Mouse (Mus musculus): Measurements from ENCODE around the gene Ell.

Gene Ell

DNA sequence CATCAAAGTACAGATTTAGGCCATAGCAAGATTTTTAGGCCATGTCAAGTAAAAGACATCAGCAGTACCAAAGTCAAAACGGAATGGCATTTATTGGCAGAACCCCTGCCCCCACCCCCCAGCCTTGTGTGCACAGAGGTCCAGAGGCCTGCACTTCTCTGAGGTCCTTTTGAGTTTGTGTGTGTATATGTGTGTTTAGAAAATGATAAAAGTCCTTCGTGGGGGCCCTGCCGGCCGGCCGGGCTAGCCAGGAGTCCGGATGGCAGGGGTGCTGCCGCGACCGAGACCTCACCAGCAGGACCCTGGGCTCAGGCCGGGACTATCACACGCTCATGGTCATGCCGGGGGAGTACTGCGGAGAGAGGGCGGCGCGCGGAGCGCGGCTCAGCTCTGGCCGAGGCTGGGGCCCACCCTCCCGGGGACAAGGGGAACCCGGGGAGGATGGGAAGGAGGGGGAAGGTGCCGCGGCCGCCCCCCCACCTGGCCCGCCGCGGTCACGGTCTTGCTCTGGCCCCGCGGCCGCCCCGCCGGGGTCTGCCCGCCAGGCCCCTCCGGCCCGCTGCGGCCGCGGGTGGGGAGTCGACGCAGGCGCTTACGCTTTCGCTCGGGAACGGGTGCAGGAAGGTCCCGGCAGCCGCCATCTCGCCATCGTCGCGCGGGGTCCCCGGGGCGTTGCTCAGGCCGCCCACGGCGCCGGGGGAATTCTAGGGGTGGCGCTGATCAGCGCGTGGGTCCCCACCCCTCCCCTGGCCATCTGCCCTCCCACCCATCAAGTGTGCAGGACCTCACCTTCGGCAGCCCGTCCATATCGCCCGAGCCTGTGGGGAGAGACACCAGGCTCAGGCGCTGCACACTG, 58.4 kb downstream of the Ell start:
- no peak for DNase-seq (ENCODE audit: low spot score in 2 of 2)

DNA sequence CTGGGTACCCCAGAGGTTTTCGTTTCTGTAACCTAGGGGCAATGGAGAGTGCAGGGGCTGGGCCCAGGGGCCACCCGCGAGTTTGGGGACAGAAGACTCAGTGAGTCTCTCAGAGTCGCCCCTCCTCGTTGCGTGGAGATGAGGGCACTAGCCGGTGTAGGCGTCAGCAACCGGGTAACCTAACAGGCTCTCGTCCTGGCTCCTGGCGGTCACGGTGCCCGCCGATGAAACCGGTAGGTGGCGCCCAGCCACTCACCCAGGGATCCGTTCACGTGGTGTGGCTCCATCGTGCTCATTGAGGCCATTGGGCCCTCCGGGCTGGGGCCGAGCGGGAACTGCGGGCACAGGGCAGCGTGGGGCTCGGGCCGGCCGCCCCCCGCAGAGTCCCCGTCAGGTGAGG, 59.0 kb downstream of the Ell start:
- peak; percentile 84 to 89 for DNase-seq (ENCODE audit: low spot score in 2 of 2)

DNA sequence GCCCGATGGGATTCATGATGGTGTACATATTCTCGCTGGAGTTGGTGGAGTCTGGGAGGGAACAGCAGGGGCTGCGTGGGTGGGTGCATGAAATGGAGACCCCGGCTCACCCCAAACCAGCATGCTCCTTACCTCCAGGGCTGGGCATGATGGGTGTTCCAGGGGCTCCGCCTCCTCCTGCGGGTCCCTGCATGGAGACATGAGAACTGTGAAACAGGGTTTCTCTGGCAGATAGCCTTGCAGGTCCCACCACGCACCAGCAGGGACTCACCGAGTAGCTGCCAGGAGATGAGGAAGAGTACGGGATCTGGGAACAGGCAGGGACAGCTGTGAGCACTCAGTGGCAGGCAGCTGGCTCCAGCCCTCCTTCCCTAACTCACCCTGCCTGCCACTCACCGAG, 59.5 kb downstream of the Ell start:
- DNase-seq (ENCODE audit: low spot score in 2 of 2): peak in 1 of 2 experiments; percentile 36

DNA sequence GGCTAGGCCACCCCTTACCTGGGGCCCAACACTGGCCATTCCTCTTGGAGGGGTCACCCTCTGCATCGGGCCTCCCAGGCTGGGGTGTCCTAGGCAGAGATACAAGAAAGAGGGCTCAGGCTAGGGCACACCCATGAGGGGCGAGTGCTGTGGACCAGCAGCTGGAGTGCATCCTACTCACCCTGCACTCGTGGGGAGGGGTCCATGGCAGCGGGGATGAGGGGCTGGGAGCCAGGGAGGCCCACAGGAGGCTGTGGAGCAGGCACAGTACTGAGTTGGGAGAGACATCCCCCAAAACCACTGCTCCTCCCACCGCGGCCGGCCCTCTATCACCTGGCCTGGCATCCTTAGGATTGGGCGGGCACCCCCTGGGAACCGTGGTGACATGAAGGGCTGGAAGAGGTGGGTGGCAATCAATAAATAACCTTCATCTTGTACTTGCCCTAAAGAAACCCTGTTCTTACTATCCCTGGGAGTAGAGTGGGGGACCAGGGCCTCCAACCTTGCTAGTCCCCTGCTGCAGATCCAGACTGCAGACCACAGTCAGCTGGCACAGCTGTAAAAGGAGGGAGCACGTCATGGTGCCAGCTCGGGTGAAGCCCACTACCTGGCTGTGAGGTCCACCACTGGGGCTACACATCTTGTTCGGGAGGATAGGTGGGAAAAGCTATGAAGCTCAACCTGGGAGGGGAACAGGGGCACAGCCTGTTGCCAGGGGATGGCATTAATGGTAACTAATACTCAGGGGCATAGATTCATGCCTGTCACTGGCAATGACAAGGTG, 60.4 kb downstream of the Ell start:
- no peak for DNase-seq (ENCODE audit: low spot score in 2 of 2)

DNA sequence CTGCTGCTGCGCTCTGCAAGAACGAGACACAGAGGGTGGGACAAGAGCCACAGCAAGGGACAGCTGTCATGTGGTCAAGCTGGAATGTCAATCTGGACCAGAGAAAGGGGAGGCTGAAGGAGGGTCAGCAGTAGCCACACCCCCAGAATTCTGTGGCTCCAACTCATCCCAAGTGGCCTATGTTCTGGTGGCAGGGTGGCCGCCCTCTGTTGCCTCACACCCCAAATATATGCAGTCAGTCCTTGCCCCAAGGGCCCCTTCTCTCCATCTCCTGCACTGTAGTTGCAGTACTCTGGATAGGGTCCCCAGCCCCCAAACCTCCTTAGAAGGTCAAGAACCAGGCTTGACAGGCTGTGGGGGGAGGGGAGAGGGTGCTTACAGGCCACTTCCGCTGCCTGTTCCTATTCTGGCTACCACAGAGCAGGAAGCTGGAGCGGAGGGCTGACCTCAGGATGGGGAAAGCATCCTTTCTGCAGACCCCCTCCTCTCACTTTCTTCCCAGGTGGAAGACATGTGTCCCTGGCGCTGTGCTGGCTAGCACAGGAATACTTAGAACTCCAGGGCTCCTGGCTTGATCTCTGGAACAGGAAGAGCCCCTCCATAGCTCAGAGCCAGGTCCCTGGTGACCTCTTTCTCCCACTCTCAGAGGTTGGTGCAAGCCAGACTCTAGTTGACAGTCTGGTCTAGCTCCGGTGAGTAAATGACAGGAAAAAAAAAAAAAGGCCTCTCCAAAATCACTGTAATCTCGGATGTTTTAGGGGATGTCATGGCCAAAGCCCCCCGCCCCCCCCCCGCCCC, 61.4 kb downstream of the Ell start:
- DNase-seq (ENCODE audit: low spot score in 2 of 2): no peak

DNA sequence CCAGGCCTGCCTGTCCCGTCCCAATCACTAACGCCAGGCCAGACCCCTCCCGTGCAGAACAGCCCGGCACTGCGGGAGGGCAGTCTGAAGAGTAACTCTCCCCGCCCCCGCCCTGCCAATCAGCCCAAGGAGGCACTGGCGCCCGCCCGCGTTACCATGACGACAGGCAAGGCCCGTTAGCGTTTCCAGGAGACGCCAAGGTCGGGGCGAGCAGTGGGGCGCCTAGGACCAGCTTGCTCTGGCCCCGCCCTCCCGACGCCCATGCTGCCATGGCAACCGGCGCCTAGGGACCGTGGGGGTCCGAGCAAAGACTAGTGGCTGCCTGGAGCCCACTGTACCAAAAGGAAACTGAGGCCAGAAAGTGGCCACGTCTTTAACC, 62.0 kb downstream of the Ell start:
- peak; percentile 86 to 87 for DNase-seq (ENCODE audit: low spot score in 2 of 2)

DNA sequence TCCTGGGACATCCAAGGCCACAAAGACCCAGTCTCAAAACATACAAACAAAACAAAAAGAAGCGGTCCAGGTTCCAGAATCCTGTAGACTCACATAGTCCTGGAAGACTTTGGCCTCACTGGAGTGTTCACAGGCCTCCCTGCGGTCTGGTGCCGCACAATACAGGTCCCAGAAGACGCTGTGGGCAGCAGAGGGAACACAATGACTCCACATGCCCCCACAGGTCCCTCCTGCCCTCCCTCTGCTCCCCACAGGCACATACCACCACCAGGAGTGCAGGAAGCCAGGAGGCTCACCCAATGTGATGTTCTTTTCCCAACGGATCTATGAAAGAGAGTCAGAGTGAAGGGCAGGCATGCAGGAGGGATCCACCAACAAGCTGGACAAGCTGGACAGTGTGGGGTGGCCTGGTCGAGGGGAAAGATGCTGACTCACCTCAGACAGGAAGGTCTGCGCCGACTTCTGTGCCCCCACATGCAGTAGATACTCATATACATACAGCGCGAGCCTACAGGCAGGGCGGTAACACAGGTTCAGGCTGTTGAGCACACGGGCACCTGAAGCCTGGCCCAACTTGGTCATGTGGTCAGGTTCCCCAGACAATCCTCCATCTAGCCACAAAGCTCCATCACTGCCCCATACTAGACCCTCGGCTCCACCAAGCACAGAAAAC, 63.0 kb downstream of the Ell start:
- no peak for DNase-seq (ENCODE audit: low spot score in 2 of 2)

DNA sequence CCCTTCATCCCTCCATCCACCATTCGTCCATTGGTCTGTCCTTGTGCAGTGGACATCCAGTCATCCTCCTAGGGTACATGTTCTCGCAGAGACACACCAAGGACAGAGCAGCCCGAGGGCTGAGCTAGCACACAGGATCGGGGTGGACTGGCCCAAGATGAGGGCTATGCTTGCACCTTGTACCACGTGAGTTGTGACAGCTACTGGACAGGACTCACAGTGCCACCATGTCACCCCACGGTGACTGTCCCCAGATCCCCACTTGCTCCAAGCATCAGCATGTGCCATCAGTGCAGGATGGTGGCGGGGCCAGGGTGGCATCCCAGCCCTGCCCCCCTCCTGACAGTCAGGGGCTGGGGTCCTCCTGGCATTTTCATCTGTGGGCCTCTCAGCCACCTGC, 65.3 kb downstream of the Ell start:
- no peak for DNase-seq (ENCODE audit: low spot score in 2 of 2)

DNA sequence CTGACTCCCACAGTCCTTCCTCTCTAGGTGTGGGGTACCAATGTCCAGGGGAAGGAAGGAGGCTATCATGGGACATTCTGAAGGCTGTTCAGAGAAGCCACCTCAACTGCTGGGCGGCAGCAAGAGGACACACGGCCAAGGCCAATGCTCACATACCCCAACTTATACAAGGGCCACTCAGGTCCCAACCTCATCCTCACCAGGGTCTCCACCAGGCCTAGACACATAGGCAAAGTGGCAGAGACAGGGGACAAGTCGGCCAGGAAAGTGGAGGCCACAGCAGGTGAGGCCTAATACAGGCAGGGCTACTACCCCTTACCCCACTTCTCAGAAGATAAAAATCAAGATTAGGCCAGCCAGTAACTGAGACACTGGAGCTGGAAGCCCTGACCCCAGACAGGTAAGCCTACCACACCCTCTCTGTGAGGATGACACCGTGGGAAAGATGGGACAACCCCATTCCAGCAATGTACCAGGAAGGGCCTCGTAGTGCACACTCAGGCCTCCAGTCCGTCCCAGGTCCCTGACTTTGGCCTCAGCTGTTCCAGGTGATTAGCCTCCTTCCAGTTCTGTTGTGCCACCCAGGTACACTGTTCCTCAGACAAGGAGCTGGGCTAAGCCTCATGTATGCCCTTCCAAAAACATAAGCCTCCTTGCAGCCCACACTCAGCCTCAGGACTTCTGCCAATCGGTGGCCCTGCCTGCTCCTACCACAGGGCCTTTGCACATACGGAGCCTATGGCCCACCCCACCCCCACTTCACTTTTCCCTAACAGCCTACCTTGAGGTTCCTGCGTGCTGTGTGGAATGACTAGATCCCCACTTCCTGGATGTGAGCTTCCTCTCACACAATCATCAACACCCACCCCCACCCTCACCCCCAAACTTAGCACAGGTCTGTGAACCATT, 66.9 kb downstream of the Ell start:
- DNase-seq (ENCODE audit: low spot score in 2 of 2): no peak

DNA sequence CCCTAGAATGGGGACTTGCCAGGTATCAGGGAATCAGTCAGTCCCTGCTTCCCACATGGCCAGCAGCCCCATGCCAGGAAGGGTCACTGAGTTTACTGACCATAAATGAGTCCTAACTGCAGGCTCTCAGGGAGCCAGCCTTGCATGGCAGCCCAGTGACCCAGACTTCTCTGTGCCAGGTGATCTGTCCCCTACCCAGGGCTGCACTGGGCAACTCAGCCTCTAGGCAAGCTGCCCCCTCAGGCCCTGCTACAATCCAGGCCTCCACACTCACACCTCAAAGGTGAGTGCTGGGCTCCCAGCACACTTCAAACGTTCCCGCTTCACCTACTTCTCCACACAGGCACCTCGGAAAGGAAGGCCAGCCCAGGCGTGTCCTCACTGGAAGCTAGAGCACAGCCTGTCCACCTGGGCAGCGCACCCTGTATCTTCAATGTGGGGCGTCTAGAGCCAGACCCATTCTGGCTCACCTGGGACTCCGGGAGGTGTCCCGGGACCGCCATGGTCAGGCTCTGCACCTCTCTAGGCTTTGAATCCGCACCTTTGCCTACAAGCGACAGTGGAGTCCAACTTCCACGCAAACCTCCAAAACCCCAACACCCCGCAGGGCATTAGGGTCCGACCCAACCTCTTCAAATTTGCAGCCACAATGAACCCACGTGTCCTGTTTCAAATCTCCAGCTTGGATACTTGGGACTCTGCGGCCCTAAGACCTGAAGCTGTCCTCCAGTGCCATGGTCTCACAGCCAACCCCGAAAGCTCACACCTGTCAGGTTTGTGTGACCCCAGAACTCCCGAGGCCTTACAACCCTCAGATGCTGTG, 67.7 kb downstream of the Ell start:
- DNase-seq (ENCODE audit: low spot score in 2 of 2): peak in 1 of 2 experiments; percentile 11

DNA sequence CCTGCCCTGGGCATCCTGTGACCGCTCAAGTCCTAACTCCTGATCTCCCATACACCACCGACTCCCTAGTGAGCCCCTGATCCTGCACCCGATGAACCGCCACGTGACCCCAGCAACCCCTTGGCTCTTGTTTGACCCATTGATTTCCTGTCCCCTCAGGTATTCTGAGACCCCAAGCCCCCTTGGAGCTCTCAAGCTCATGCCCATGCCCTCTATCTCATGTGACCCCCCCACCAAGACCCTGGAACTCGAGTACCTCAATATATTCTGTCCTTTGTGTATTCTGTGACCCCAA, 68.3 kb downstream of the Ell start:
- peak in 1 of 2 experiments; percentile 10 for DNase-seq (ENCODE audit: low spot score in 2 of 2)

DNA sequence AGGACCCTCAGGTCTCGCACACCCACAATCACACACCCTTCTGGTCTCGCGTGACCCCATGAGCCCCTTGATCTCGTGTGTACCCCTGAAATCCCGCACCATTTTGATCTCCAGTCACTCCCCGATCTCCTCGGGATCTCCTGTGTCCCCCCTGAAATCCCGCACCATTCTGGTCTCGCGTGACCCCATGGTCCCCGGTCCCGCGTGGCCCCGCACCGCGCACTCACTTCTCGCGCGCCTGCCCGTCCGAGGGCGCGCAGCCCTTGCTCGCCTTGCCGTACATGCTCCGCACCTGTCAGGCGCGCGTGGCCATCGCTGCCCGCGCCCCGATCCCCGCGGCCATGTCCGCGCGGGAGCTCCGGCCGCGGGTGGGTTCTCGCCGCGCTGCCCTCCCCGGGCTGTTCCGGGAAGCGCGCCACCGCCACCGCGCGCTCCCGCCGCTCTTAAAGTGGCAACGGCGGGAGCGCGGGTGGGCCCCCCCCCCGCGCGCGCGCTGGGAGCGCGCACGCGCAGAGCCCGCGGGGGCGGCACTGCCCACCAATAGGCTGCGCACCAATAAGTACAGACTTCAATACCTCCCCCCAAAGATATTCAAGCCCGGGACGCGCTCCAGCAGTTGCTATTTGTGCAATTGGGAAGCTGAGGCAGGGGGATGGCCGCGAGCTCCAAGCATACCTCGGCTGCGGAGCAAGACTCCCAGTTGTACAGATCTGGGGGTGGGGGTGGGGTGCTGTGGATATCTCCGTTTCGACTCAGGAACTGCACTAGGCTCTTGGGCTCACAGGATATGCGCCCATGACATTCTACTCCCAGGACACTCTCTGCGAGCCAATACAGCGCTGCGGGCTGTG, 68.9 kb downstream of the Ell start:
- peak; percentile 59 to 69 for DNase-seq (ENCODE audit: low spot score in 2 of 2)

DNA sequence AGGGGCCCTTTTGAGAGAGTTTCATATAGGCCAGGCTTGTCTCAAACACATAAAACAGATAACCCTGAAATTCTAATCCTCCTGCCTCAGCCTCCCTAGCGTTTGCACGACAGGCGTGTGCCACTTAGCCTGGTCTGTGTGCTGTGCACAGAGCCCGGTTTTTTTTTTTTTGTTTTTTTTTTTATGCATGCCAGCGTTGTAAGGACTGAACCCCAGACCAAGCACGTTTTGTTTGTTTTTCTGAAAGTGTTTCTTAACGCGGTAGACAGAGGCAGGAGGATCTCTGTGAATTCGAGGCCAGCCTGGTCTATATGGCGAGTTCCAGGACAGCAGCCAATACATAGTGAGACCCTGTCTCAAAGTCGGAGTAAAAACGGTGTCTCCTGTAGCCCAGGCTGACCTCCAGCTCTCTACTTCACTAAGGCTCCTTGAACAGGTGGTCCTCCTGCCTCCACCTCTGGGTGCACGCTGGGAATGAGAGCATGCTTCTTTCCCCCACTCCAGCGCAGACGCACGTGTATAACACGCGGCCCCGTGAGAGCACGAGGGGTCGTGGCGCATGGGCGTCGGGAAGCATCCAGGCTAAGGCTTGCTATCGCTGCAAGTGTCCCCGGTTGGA, 69.6 kb downstream of the Ell start, which contains the start of gene Ssbp4:
Gene Ssbp4, minus strand, starts transcription at position 124 of the 619 bp plus-strand sequence.
- no peak for DNase-seq (ENCODE audit: low spot score in 2 of 2)

DNA sequence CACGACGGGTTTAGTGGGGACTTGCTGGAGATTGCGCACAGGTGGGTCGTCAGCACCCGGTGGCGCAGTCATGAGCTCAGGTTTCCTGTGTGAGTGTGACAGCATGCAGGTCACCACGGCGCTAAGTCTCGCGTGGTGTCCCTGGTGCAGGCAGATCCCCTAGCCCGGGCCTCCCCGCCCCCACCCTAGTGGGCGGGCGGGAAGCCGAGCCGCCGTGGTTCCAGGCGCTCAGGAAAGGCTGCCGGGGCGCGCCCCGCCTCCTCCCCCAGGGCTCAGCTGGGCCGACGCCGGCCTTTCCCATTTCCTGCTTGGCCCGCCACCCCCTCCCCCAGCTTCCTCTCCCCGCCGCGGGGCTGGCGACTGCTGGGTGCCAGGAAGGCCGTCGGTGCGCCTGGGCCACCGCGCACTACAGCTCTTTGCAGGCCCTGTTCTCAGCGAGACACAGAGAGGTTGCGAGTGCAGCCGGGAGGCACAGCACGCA, 70.2 kb downstream of the Ell start:
- DNase-seq (ENCODE audit: low spot score in 2 of 2): peak in 1 of 2 experiments; percentile 58

DNA sequence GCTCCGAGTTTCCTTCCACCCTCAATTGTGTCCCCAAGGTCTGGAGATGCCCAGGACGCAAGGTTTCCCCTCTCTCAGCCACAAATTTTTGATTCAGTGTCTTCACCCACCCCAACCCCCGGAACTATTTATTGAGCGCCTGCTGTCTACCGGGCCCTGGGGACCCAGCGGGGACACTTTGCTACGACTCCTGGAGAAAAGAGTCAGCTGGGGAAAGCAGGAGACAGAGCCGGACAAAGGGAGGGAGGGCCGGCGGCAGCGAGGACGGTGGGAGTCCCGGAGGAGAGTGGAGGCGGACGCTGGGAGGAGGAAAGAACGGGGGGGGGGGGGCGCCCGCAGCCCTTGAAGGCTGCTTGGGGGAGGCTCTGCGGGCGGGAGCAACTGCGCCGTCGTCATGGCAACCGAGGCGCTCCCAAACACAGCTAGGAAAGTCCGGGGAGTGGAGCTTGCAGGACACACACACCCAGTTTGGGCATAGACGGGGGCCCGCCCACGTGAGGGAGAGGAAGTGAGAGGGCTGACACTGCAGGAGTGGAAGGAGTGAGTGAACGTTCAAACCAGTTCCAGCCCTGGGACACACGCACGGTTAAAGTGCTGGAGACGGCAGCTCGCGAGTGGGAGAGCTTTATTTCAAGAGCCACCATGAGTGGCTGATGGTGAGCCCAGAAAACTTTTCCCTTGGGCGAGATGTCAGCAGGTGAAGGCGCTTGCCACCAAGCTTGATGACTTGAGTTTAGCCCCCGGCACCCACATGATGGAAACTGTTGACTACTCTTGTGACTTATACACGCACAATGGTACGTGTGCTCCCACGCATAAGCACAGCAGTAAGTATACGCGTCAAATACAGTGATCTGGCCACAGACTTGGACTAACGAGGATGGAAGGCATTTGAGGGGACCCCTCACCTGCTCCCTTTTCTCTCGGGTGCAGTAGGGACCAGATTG, 70.9 kb downstream of the Ell start:
- DNase-seq (ENCODE audit: low spot score in 2 of 2): peak; percentile 89

DNA sequence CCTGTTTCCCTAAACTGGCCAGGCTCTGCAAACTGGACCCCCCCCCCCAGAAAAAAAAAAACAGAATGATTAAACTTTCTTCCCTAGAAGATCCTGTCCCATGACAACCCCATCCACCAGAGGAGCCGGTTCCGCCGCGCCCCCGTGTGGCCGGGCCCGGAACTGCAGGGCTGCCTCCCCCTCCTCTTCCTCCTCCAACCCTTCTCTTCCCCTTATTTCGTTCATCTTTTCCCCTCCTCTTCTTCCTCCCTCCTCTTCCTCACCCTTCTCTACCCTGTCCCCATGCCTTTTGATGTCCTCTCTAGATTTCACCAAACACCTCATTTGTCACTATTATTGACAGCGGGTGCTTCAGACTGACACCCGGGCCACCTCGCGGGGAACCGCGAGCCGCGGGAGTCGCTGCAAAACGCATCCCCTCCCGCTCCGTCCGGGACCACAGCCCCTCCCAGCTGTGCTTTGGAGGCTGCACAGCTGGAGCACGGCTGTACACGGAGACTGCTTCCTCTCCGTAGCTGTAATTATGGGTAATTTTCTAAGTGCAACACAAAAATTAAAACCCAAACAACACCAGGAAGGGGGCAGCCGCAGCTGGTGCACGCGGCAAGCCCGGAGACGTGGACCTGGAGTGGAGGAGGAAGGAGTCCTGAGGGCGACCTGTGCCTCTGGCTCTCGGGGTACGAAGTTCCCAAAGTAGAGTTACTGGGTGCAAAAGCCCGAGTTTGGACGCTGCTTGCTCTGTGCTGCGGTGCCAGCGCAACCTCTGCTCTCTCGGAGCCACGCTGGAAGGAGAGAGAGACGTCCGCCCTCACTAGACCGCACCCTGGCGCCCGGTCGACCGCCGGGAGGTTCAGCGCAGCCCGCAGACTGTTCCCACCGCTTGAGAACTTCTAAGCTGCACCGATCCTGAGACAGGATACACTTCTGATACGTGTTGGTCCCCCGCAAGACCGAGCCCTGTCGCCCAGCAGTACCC, 71.8 kb downstream of the Ell start:
- DNase-seq (ENCODE audit: low spot score in 2 of 2): peak in 1 of 2 experiments; percentile 70
